Mouse (Mus musculus): Measurements from ENCODE around the gene Dhx29.
A peak's percentile ranks its signal among the peaks of the same experiment; 100 is the strongest.

Gene Dhx29

GRCm38 (mm10) chr13:112986451-112986950 lies 59.2 kb downstream of the Dhx29 start:
- peak; percentile 24 for DNase-seq (ENCODE audit: low read depth, low spot score)

GRCm38 (mm10) chr13:112987532-112987943 lies 60.3 kb downstream of the Dhx29 start, which contains the start of gene Ccno:
Gene Ccno (plus strand): TSS chr13:112987802.
- DNase-seq (ENCODE audit: low read depth, low spot score) = peak; percentile 97

DNA sequence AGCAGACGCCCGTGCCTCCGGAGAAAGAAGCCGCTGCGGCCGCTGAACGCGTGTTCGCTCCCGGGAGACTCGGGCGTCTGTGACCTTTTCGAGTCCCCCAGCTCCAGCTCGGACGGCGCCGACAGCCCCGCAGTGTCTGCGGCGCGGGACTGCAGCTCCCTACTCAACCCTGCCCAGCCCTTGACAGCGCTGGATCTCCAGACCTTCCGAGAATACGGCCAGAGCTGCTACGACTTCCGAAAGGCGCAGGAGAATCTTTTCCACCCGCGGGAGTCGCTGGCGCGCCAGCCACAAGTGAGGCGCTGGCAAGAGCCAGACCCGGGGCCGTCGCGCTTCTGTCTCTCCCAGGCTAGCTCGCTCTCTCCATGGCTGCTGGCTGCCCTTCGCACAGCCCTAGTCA lies 60.7 kb downstream of the Dhx29 start:
- DNase-seq (ENCODE audit: low read depth, low spot score) = no peak

- DNase-seq (ENCODE audit: low read depth, low spot score) = peak; percentile 39
These were observed 61.6 kb downstream of the Dhx29 start for GRCm38 (mm10) chr13:112988866-112989265.

- DNase-seq (ENCODE audit: low read depth, low spot score) = peak; percentile 28
These were observed 62.3 kb downstream of the Dhx29 start for GRCm38 (mm10) chr13:112989541-112989940.

- DNase-seq (ENCODE audit: low read depth, low spot score) = peak; percentile 24
These were observed 63.1 kb downstream of the Dhx29 start for GRCm38 (mm10) chr13:112990346-112990745.

- peak; percentile 58 for DNase-seq (ENCODE audit: low read depth, low spot score)
These were observed 66.4 kb downstream of the Dhx29 start, which contains the start of gene Mcidas for GRCm38 (mm10) chr13:112993531-112994152. Gene Mcidas (plus strand): TSS chr13:112993845.

DNA sequence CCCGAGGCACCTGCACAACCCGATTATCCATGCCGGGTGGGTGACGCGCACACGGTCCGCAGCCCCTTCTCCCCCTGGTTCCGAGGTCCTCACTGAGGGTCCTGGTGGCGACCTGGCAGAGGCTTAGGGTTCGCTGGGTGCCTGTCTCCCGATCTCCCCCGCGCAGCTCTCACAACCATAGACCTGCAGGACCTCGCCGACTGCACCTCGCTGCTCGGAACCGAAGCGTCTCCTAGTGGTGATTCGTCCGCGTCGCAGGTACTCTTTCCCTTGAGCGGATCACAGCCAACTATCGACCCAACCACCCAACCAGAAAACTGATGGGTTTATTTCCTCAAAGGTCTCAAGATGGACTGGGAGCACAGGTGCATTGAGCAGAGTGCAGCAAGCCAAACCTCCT lies 66.9 kb downstream of the Dhx29 start:
- DNase-seq (ENCODE audit: low read depth, low spot score) = peak; percentile 89

DNA sequence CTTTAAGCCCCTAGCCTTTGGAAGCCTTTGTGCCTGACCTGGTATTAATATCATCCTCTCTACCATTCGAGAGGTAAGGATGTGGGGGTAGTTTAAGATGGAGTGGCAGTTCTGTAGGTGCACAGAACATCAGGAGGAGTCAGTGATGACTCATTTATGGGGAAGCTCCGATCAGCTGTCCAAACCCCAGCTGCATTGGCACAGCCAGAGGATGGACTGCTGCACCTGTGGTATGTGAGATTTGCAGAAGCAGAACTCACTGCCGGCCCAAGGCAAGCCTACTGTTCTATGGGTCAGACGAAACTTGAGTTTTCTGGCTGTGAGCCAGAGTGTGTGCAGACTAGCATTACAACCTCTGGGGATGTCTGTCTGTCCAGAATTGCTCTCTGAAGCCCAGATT lies 69.2 kb downstream of the Dhx29 start:
- DNase-seq (ENCODE audit: low read depth, low spot score) = no peak

DNA sequence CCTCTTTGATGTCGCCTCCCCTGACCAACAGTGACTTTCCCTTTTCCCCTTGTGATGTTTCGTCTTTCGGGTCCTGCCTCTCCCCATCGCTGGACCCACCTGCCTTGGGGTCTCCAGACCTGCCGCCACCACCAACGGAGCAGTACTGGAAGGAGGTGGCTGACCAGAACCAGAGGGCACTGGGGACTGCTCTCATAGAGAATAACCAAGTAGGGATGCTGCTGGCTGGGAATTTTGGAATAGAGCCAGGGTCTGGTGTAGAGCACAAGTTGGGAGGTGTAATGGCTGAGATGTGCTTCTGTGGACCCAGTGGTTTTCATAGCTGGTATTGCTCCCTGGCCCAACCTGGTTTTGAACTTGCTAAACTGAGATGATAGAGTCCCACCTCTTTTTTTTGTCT lies 70.1 kb downstream of the Dhx29 start:
- no peak for DNase-seq (ENCODE audit: low read depth, low spot score)

- peak; percentile 53 for DNase-seq (ENCODE audit: low read depth, low spot score)
These were observed 71.4 kb downstream of the Dhx29 start for GRCm38 (mm10) chr13:112998427-112999201.

DNA sequence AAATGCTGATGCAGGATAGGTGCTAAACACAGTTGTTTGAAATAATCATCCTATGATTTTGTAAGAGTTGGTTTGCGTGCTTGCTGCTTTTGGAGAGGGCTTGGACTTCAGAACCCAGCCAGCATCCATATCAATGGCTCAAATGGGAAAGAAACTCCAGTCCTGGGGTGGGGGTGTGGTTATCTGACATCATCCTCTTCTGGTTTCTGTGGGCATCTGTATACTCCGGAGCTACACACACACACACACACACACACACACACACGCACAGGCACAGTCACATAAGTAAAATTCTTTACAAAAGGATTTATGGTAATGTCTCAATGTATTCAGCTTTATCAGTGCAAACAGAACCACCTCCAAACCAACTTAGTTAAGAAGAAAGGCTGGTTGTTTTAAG lies 72.8 kb downstream of the Dhx29 start:
- no peak for DNase-seq (ENCODE audit: low read depth, low spot score)

DNA sequence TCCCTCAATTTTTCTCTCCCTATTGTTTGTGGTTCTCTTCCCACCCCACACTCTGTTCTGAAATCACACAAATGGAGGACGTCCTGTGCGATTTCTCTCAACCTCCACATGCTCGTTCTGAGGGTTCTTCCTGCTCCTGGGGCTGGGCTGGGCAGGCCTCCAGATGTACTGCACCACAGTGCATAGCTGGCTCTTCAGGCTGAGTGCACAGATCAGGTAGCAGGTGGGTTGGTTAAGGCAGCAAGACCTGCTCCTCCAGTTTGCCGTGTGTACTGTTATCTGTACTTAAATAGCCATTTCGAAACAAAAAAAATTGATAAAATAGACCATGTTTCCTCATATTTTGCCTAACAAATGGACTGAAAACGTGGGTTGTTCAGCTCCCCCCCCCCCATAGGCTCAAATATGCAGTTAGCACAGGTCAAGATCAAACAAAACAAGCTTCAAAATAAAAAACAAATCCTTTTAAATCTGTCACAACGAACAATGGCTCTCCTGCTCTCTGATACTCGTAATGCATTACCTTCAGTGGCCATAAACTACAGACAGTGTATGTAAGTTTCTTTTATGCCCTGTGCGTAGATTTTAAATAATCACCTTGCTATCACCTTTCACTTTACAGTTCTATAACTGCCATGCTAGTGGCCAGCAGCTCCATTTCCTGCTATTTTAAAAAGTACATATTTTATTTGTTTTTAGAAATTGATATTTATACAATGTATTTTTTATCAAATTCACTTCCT lies 73.5 kb downstream of the Dhx29 start:
- no peak for DNase-seq (ENCODE audit: low read depth, low spot score)

GRCm38 (mm10) chr13:113012683-113013082 lies 85.4 kb downstream of the Dhx29 start:
- DNase-seq (ENCODE audit: low read depth, low spot score) = peak; percentile 15

DNA sequence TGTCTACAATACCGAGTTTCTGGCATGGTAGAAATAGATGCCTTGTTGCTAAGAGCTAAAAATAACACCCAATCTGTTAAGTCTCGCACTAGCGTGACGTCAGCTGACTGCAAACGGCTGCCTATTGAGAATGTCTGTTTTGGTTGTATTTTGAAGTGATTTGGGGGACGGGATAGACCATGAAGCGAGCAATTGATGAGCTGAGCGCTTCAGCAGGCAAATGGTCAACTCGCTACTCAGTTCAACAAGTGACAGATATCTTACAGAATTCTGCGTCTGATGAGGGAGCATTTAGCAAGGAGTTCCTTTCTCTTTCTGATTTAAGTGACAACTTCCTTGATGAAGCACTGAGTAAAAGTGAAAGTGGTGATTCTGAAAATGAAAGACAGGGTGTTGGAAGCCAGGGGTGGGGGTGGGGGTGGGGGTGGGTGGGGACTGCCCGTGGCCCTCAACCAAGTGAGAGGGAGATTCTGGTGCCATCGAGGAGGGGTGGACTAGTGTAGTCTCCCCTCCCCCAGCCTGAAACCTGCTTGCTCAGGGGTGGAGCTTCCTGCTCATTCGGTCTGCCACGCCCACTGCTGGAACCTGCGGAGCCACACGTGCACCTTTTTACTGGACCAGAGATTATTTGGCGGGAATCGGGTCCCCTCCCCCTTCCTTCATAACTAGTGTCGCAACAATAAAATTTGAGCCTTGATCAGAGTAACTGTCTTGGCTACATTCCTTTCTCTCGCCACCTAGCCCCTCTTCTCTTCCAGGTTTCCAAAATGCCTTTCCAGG lies 86.1 kb downstream of the Dhx29 start:
- DNase-seq (ENCODE audit: low read depth, low spot score) = peak; percentile 82

All from CD4-positive, CD25-positive, alpha-beta regulatory T cell, adult 2 months (primary cell).